Mouse (Mus musculus): Measurements from ENCODE around the gene Prrt4.
"Not testable (repeated sequence)": the region's sequence is repeated elsewhere in the genome, so short reads cannot be mapped to it uniquely, and the experiment has no call there.

Prrt4 gene

DNA sequence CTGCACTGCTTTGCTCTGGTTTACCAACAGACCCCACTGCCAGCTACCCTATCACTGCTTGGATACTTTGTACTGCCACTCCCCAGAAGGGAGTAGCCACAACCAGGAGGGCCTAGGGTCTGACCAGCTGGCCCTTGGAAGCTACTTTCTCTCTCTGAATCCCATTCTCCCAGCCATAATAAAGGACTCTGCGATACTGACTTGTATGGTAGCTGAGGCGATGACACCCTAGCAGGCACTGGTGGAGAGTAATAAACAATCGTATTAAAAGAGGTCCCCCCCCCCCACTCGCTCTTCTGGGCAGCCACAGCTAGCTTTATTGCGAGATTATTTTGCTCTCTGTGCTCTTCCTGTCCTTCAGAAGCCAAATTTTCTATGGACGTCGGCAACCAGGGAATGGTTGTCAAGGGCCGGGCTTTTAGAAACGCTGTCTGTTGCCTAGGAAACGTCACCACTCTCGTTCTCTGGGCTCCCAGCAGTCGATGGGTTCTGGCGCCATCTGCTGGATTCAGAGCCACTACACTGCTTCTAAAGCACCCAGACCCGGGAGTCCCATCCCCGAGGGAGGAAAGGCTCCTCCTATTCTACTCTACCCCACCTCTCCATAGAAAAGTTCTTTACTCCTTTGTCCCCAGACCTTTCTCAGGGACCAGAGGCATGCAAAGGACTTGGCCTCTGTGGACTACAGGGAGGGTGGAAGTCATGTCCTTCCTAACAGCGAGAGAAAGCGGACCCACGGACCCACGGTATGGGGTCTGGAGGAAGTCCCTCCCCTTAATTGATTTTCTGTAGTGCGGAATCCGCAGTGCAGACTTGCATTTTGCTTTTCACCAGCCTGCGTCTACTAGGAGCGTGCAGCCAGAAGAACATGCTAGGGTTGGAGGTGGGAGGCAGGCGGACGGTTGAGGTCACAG lies 19.2 kb upstream of the Prrt4 start:
- peak; percentile 98 for DNase-seq (ENCODE audit: low spot score)

- DNase-seq (ENCODE audit: low spot score): peak; percentile 73
Observed at GRCm38 (mm10) chr6:29195846-29196698, 16.7 kb upstream of the Prrt4 start.

- DNase-seq (ENCODE audit: low spot score): no peak
Observed at GRCm38 (mm10) chr6:29195146-29195545, 15.8 kb upstream of the Prrt4 start.

- no peak for DNase-seq (ENCODE audit: low spot score)
Observed at GRCm38 (mm10) chr6:29193961-29194750, 14.8 kb upstream of the Prrt4 start.

- DNase-seq (ENCODE audit: low spot score): no peak
Observed at GRCm38 (mm10) chr6:29187936-29188335, 8.6 kb upstream of the Prrt4 start.

- DNase-seq (ENCODE audit: low spot score): no peak
Observed at GRCm38 (mm10) chr6:29179843-29180242, 459 bp upstream of the Prrt4 start.

DNA sequence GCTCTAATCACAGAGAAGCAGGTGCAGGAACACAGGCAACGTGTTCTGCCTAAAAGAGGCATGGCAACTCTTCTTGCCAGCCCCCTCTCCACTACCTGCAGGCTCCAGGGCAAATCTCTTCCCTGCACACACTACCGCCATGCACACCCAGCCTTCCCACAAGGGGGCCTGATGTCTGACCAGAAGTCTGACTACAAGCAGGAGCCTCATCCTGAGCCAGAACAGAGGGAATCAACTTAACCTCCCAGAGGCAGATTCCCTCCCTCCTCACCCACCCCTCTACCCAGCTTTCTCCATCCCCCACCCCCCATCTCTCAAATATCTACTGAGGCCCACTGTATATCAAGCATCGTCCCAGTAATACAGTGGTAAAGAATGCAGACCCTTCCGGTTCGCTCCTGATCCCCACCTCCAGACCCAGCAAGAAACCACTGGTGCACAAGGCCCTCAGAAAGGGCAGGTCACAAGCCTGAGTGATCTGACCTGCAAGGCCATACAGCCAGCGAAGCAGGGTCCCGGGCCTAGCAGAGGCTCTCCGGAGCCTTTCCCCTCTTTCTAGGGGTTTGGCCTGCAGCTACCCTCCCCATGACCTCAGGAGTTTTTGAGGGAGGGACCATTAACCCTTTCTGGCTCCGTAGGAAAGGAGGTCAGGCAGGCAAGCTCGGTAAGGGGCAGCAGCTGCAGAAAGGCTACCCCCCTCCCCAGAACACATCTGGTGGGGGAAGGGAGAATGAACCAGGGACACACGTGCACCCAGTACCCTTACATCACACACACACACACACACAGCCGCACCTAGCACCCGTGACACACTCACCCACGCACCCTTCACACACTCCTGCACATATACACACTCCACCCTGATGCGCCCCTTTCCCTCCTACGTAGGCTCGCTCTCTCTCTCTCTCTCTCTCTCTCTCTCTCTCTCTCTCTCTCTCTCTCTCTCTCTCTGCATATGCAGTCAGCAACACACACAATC lies 1.2 kb downstream of the Prrt4 start:
- DNase-seq (ENCODE audit: low spot score): peak; percentile 33

GRCm38 (mm10) chr6:29175113-29175512 lies 4.3 kb downstream of the Prrt4 start:
- no peak for DNase-seq (ENCODE audit: low spot score)

- DNase-seq (ENCODE audit: low spot score): peak; percentile 43
Observed at GRCm38 (mm10) chr6:29174368-29174767, 5.0 kb downstream of the Prrt4 start.

DNA sequence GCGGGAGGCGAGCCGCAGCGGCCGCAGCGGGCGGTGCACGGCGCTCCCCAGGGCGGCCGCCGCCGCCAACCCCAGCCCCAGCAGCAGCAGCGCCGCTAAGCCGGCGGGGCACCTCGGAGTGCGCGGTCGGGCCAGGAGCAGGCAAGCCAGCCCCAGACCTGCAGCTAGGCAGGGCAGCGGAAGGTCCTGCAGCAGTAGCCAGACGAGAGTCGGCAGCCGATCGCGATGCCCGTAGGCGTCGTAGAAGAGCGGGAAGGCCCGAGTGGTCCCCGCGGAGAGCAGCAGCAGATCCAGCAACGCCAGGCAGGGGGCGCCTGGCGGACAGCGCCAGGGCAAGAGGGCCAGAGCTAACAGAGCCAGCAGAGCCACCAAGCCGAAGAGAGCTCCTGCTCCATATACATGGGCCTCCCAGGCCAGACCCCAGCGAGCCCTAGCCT lies 8.4 kb downstream of the Prrt4 start:
- DNase-seq (ENCODE audit: low spot score): peak; percentile 92

- DNase-seq (ENCODE audit: low spot score): peak; percentile 47
Observed at GRCm38 (mm10) chr6:29170063-29170921, 9.1 kb downstream of the Prrt4 start.

DNA sequence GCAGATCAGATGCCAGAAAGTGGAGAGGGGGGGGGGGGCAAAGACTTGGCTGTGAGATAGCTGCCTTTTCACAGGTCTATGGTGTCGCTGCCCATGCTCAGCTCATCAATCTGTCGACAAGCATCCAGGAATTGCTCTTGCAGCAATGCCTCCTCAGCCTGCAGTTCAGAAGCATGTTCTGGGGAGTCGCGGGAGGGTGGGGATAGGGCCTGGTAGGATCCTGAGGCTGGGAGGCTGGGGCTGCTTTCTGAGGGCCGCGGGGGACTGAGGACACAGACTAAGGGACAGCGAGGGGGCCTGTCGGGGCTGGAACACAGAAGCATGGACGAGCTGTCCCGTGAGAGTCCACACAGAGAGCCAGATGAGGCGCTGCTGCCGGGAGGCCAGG lies 9.7 kb downstream of the Prrt4 start:
- DNase-seq (ENCODE audit: low spot score): no peak

DNA sequence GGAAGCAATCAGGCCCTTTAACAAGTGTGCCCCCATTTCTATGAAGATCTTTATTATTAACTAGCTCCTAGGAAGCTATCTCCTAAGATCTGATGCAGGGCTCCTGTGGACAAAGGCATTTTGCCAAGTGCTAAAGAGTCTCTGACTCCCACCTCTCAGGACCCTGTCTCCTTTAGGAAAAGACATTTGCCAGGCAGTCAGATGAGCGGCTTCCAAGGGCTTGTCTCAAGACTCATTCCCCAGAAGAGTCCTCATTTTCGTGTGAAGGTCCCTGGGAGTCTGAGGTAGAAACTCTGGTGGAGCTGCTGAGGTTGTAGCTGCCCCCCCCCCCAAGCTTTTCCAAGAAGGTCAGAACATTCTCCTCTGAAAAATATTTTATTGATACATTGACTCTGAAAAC lies 10.5 kb downstream of the Prrt4 start:
- DNase-seq (ENCODE audit: low spot score): no peak

DNA sequence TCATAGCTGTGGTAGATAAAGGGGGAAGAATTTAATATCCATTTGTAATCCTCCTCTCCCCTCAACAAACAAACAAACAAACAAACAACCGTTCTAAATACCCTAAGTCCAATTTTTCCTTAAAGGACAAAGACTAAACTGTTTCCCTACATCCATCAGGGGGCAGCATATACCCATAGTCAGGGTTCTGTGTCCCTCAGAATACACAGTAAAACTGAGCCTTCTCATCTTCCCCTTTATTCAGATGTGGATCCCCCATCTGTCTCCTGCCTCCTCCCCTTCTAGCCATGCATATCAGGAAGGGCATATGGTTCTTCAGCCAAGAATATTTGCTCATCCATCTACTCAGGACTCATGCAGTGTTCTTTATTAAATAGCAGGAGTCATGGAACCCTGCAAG lies 13.2 kb downstream of the Prrt4 start:
- DNase-seq (ENCODE audit: low spot score): peak; percentile 85

GRCm38 (mm10) chr6:29164314-29165244 lies 14.8 kb downstream of the Prrt4 start, which contains the start of gene Rbm28:
Rbm28 (minus strand) TSS chr6:29165006.
- DNase-seq (ENCODE audit: low spot score): peak; percentile 94

DNA sequence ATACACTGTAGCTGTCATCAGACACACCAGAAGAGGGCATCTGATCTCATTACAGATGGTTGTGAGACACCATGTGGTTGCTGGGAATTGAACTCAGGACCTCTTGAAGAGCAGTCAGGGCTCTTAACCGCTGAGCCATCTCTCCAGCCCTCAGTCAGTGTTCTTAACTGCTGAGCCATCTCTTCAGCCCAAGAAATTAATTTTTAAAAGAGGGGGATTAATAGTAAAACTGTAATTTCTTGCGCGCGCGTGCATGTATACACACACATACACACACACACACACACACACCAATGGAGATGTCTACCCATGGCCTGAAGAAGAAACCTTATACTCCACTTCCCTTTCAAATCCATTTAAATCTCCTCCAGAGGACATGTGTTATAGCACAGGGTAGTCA lies 18.1 kb downstream of the Prrt4 start:
- not testable (repeated sequence) for DNase-seq (ENCODE audit: low spot score)

GRCm38 (mm10) chr6:29160786-29161185 lies 18.6 kb downstream of the Prrt4 start:
- no peak for DNase-seq (ENCODE audit: low spot score)

DNA sequence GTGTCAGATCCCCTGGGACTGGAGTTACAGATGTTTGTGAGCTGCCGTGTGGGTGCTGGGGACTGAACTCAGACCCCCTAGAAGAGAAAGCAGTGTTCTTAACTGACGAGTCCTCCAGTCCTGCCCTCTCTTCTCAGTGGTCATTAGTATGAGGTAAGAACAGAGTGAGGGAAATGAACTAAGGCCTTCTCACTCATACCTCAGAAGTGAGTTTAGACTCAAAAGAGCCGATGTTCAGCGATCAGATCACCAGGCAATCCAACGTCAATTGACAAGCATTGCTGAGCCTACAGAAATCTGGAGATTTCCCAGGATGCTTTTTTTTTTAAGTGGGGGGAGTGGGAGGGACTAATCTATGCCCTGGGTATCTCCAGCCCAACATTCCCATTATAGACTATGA lies 23.1 kb downstream of the Prrt4 start:
- no peak for DNase-seq (ENCODE audit: low spot score)

GRCm38 (mm10) chr6:29150001-29150400 lies 29.4 kb downstream of the Prrt4 start:
- no peak for DNase-seq (ENCODE audit: low spot score)

Measured in retina, embryonic 14.5 days (tissue).